Mouse (Mus musculus): ENCODE data around the gene Cd93.

Cd93 gene

DNA sequence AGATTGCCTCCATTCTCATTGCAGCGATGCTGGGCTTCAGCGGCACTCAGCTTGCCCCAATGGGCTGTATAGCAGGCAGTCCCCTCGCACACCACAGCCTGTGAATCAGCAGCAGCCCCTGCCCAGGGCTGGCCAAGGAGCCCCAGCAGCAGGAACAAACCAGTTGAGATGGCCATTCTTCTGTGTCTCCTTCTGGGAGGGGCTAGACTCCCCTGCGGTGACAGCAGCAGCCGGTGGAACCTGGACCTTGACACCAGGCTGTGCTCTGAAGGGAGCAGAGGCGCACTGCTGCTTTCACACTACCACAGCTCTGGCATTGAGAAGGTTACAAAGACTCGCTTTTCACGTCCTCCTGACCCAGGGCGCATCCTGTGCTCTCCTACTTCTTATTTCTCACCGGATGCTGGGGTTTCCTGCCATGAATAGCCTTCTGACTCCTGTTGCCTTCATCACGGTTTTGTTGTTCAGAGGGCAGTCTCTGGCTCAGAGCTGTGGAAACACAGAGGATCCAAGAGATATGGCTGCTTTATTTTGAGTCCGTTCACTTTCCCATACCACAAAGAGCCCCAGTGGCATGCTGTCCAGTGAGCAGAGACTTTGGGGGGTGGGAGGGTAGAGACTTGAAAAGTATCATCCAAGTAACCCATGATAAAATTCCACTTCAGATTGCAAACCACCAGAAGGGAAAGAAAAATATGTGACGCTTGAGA lies at the start of gene Cd93:
Gene Cd93, minus strand, starts transcription at position 315 of the 710 bp plus-strand sequence.
- DNase-seq (ENCODE audit: low read depth, low spot score) = no peak

DNA sequence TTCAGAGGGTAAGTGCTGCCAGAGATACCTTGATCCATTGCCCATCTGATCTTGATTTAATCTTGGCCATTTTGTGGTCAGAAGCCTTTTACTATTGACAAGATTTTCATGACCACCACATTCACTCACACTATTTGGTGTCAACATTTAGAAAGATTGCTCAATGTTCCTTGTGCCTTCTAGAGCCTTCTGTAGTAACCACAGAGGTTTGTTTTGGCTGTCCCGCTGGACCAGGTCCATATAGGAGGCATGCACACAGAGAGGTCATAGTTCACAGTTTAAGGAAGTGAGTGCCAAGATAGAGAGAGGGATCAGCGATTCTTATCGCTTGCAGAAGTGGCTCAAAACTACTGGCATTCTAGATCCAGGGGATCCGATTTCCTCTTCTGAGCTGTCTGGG lies 48.7 kb upstream of the Cd93 start:
- DNase-seq (ENCODE audit: low read depth, low spot score) = no peak

DNA sequence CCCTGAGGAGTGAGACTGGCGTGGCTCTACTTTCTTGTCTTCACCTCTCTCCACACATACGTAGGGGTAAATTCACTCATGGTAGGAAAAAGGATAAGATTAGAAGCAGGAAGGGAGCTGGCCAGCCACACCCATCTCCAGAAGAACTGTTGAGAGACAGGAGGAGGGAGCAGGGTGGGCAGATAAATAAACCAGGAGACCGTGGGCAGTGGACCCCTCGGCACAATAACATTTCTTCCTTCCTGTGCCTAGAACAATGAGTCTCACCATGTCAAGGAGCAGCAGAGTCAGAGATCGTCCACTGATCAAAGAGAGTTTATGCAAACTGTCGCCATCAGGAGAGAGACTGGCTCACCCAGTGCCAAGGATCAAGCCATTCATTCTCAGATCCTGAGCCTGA lies 46.8 kb upstream of the Cd93 start:
- DNase-seq (ENCODE audit: low read depth, low spot score) = no peak

DNA sequence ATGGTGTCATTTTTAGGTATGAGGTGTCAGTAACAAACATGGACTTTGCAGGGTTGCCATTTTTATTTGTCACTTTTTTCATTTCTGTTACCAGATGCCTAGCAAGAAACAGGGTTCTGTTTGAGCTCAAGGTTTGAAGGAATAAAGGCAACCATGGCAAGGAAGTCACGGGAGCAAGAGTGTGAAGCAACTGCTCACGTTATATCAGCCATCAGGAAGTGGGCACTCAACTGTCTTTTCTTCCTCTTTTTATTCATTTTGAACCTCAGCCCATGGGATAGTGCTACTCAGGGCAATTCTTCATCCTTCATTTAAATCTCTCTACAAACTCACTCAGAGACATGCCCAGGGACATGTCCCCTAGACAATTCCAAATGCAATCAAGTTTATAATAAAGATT lies 45.5 kb upstream of the Cd93 start:
- DNase-seq (ENCODE audit: low read depth, low spot score) = no peak

DNA sequence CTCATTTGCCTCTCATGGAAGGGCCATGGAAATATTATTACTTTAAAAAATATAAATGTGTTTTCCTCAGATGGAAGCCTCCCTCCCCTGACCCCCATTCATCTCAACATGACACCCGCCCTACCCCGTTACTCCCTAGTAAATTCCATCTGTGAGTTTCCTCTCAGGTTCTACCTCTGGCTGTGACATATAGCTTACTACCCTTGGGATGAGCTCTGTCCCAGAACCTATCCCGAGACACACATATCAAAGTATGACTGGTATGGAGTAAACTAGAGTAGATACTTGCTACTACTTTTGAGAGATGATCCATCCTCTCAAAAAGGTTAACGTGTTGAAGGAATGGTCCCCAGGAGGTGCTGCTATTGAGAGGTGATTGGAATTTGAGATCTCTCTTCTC lies 42.2 kb upstream of the Cd93 start:
- no peak for DNase-seq (ENCODE audit: low read depth, low spot score)

GRCm38 (mm10) chr2:148480376-148480775 lies 37.0 kb upstream of the Cd93 start:
- DNase-seq (ENCODE audit: low read depth, low spot score) = no peak

- DNase-seq (ENCODE audit: low read depth, low spot score) = no peak
Observed at GRCm38 (mm10) chr2:148478141-148478701, 34.9 kb upstream of the Cd93 start.

GRCm38 (mm10) chr2:148477346-148477745 lies 34.0 kb upstream of the Cd93 start:
- DNase-seq (ENCODE audit: low read depth, low spot score) = no peak

- DNase-seq (ENCODE audit: low read depth, low spot score) = no peak
Observed at GRCm38 (mm10) chr2:148476576-148476975, 33.2 kb upstream of the Cd93 start.

- DNase-seq (ENCODE audit: low read depth, low spot score) = no peak
Observed at GRCm38 (mm10) chr2:148475879-148476495, 32.6 kb upstream of the Cd93 start.

DNA sequence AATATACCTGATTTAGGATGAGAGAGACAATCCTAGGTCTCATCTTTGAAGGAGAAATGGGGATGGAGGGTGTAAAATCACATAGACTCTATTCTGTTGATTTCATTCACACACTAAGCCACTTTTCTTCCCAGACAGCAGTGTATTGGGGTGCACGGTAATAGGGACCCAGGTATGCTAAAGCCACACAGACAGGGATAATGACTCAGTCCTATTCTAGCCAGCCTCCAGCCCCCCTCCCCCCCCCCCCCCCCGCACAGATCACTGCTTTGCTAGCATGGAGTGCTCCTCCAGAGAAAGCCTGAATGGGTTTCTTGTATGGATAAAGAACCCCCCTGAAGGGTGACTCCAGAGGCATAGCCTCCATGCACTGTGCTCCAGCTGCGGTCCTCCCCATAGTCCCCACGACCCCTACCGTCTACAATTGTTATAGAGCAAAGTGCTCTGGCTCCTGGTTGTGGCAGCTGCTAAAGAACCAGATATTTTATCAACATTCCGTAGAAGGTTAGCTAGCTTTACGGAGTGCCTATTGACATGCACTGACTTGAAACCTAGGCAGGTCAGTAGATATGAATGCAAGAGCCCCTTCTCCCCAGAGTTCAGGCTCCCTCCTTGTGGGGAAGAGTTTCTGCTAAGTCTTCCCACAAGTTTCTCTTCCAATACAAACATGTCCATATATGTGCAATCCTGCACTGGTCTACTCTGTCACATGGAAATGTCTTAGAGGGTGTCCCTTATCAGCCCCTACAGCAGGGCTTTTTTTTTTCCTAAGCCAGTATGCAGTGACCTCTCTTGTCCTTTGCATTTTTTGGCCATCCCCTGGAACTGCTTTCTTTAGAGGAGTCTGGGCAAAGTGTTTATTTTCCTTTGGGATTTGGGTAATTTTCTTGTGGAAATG lies 26.2 kb upstream of the Cd93 start:
- no peak for DNase-seq (ENCODE audit: low read depth, low spot score)

GRCm38 (mm10) chr2:148467921-148468440 lies 24.6 kb upstream of the Cd93 start:
- DNase-seq (ENCODE audit: low read depth, low spot score) = no peak

GRCm38 (mm10) chr2:148455341-148455740 lies 12.0 kb upstream of the Cd93 start:
- no peak for DNase-seq (ENCODE audit: low read depth, low spot score)

DNA sequence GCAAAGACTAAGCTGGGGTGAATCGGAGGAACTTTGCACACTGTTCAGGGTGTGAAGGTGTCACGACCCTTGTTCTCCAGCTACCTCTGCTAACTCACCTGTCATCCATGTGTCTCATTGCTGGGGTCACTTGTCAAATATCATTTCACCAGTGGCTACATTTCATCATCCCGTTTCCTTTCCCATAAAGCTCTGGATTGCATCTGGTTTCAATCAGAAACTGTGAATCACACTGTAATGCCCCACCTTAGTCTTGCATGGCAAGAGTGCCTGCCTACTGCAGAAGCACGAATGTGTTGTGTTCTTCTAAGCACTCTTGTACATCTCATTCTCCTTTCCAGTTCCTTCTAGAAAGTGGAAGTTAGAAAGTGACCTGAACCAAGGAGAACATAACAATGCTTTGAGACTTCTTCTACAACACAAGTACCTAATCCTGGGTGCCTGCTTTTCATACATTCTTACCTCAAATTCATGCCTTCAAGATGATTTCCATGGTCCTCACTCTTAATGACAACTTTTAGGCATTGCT lies 10.7 kb upstream of the Cd93 start:
- no peak for DNase-seq (ENCODE audit: low read depth, low spot score)

DNA sequence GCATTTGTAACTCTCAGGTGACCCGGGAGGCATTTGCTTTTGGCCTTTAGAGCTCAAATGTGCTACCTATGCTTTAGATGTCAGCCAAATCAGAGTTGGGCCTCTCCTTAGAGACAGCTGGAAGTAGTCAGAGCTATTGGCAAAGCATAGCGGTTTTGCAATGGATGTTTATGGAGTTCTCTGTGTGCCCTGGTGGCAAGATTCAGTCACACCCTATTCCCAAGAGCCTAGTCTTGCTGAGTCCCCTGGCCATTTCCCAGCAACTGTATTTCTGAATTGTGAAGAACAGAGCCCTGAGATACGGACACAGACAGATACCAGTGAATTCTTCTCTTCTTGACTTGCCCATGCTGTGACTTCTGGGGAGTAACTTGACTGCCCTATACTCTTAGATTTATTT lies 9.7 kb upstream of the Cd93 start:
- DNase-seq (ENCODE audit: low read depth, low spot score) = no peak

DNA sequence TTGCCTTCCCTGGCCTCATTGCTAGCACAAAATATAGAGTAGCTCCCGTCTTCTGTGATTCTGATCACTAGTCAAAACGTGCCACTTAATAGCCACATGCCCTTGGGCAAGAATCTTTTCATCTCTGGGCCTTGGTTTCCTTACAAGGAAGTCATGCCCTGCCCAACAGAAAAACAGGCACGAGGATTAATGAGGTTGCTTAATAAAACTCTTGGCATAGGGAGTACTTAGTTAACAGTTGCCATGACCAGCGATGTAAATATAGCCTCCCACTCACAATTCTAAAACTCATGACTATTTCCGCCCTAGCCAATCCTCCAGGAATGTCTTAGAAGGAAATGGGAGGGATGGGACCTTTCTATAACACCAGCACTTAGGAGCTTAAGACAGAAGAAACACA lies 8.1 kb upstream of the Cd93 start:
- no peak for DNase-seq (ENCODE audit: low read depth, low spot score)

DNA sequence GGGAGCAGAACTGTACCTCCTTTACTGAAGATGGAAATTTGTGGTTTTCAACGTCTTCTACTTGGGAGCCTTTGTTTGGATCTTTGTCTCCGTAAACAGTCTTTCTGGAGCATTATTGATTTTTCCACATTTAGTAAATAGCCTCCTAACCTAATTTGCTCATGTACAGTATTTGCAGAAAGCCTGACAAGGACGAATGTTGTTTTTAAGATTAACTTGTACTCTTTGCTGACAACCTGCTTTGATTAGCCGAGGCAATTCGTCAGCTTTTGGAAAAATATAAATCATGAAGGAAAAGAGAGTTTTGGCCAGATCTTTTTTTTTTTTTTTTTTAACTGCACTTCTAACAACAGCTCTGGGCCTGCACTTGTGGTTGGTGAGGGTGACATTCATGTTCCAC lies 7.3 kb upstream of the Cd93 start:
- no peak for DNase-seq (ENCODE audit: low read depth, low spot score)

DNA sequence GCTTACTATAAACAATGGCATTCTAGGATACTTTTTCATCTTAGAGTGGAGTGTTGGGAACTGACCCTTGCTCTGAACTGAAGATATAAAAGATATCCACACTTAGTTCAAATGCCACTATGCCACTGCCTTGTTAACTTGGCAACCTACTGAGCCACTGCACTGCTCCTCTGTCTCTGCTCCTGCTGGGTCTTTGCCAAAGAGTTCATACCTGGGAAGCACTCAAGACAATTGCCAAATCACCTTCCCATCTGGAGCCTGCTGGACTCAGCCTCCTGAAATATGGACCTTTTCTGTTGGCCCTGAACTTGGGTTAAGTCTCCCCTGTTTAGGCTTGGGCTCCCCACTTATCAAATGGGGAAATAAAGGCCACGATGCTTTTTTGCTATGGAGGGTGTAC lies 6.3 kb upstream of the Cd93 start:
- DNase-seq (ENCODE audit: low read depth, low spot score) = no peak

GRCm38 (mm10) chr2:148446446-148446845 lies 3.1 kb upstream of the Cd93 start:
- DNase-seq (ENCODE audit: low read depth, low spot score) = no peak

DNA sequence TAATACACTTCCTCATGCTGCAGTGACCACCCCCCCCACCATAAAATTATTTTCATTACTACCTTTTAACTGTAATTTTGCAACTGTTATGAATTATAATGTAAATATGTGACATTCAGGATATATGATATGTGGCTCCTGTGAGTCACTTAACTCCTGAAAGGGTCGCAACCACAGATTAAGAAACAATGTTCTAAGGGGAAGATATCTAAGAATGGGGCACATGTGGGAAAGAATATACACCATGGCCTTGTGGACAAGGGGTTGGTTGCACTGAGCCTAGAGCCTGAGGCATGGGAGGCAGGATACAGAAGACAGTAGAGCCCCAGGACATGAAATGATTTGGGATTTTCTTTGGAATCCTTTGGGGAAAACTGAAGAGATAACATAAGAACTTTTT lies 2.3 kb upstream of the Cd93 start:
- DNase-seq (ENCODE audit: low read depth, low spot score) = no peak

DNA sequence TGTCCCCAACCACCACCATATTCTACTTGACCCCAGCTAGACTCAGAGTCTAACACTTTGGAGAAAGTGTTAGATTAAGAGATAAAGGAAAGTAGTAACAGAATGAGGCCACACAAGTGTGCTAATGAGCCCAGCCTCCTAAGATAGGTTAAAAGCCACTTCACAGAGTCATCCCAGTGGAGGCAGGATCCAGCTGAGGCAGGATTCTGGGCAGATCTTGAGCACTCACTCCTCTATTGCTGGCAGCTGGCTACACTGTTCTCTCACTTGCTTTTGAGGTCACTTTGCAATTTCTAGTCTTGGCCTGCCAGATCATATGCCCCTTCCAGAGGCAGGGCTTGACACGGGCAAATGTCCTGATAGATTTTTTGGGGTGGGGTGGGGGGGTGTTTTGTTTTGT lies 1.1 kb upstream of the Cd93 start:
- no peak for DNase-seq (ENCODE audit: low read depth, low spot score)

DNA sequence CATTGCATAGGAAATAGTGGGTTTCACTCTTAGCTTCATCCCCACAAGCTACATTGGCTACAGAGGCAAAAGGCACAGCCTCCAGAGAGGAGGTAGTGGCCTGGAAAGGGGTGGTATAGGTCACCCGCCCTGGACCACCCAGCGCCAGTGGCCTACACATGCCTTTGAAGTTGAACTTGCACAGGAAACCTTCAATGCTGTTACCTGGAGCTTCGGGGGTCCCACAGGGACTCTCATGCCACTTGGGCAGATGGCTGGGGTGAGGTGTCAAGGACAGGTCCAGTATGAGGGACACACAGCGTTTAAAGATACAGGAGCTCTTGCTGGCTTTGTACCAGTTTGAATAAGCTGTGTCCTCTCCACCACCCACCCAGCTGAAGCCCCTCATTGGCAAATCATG lies 653 bp downstream of the Cd93 start:
- no peak for DNase-seq (ENCODE audit: low read depth, low spot score)
